Mouse (Mus musculus) neural tube, embryonic 15.5 days (tissue): ENCODE results near the gene Ybx3. TPM values are rescaled to one million over a fixed set of nuclear protein-coding genes. Genes with fewer than 3 reads are reported as not detected.
A peak's percentile ranks its signal among the peaks of the same experiment; 100 is the strongest.

Experiments
- ATAC-seq: fragments of 200-750 bp; cut with Nextera tagmentation; 2 replicates; pipeline ENCODE4 v1.8.0; 2017; ENCODE audit warnings: mild to moderate bottlenecking, moderate TSS enrichment, moderate library complexity; ENCODE audit not compliant: low FRiP score
- H3K27ac ChIP-seq: fragments of 300-500 bp; sonication (generic); replicated peaks from 2 replicates; pipeline ENCODE4 v1.5.1; 2015; ENCODE audit warnings: mild to moderate bottlenecking, inconsistent platforms
- H3K27me3 ChIP-seq: fragments of 300-500 bp; sonication (generic); replicated peaks from 2 replicates; pipeline ENCODE4 v1.6.1; 2015; ENCODE audit warnings: inconsistent platforms
- H3K36me3 ChIP-seq: fragments of 300-500 bp; sonication (generic); 2 replicates; pipeline ENCODE4 v1.6.1; 2015; ENCODE audit warnings: inconsistent platforms
- H3K4me1 ChIP-seq: fragments of 300-500 bp; sonication (generic); 2 replicates; pipeline ENCODE4 v1.6.1; 2015; ENCODE audit warnings: inconsistent platforms
- H3K4me2 ChIP-seq: fragments of 300-500 bp; sonication (generic); 2 replicates; pipeline ENCODE4 v1.6.1; 2015; ENCODE audit warnings: inconsistent platforms, mild to moderate bottlenecking, moderate library complexity
- H3K4me3 ChIP-seq: fragments of 300-500 bp; sonication (generic); replicated peaks from 2 replicates; pipeline ENCODE4 v1.5.1; 2015; ENCODE audit warnings: mild to moderate bottlenecking, inconsistent platforms
- H3K9ac ChIP-seq: fragments of 300-500 bp; sonication (generic); replicated peaks from 2 replicates; pipeline ENCODE4 v1.6.1; 2015; ENCODE audit warnings: mild to moderate bottlenecking, inconsistent platforms
- H3K9me3 ChIP-seq: fragments of 300-500 bp; sonication (generic); replicated peaks from 2 replicates; pipeline ENCODE4 v1.6.1; 2016; ENCODE audit warnings: inconsistent platforms
- whole genome bisulfite sequencing: fragments of 180-500 bp; shearing (Covaris S2); methylation state at CpG from one replicate; pipeline ENCODE4 v1.1.7; 2015; ENCODE audit warnings: mixed read lengths; 5-methylcytosine and 5-hydroxymethylcytosine counted together
- polyA plus RNA-seq: library from polyadenylated mRNA; unstranded; fragments of >200 nt; fragmentation: Nextera tagmentation; extraction: Ambion mirVana; gene quantifications from 2 replicates; pipeline ENCODE4 v1.2.1, GENCODE M21; 2015

The Ybx3 gene
- polyA plus RNA-seq, 1 experiment from 2014 or later = 23.2 TPM

GRCm38 (mm10) chr6:131404260-131404659 lies 16.0 kb upstream of the Ybx3 start:
- Histone ChIP-seq H3K9ac (no peak overlapping the region), H3K4me2 (no peak overlapping the region), H3K4me3 (no peak overlapping the region), H3K9me3 (no peaks in the 10 kb centered on the region), H3K4me1 (no peaks in the 10 kb centered on the region), H3K27ac (no peak overlapping the region), H3K27me3 (no peaks in the 10 kb centered on the region), H3K36me3 (no peaks in the 10 kb centered on the region)
- no peak for ATAC-seq
- WGBS = 95% methylated on average over 3 of the region's 3 CpGs

- Histone ChIP-seq H3K9me3 (no peaks in the 10 kb centered on the region), H3K4me2 (no peak overlapping the region), H3K36me3 (no peaks in the 10 kb centered on the region), H3K4me1 (no peaks in the 10 kb centered on the region), H3K27me3 (no peaks in the 10 kb centered on the region), H3K9ac (no peak overlapping the region), H3K27ac (no peak overlapping the region), H3K4me3 (no peak overlapping the region)
- ATAC-seq = no peak
- 68% methylated on average over 2 of the region's 2 CpGs for WGBS
Observed at GRCm38 (mm10) chr6:131403036-131403435, 14.8 kb upstream of the Ybx3 start.

- H3K9me3 ChIP-seq = no peaks in the 10 kb centered on the region
- H3K36me3 ChIP-seq = no peaks in the 10 kb centered on the region
- H3K27ac ChIP-seq = no peak overlapping the region
- no peak overlapping the region for H3K4me2 ChIP-seq
- no peaks in the 10 kb centered on the region for H3K4me1 ChIP-seq
- H3K4me3 ChIP-seq = no peak overlapping the region
- no peak for ATAC-seq
- H3K9ac ChIP-seq = no peak overlapping the region
- no peaks in the 10 kb centered on the region for H3K27me3 ChIP-seq
Observed at GRCm38 (mm10) chr6:131402606-131403005, 14.3 kb upstream of the Ybx3 start.

- no peaks in the 10 kb centered on the region for H3K4me1 ChIP-seq
- H3K27ac ChIP-seq = no peak overlapping the region
- no peaks in the 10 kb centered on the region for H3K9me3 ChIP-seq
- H3K36me3 ChIP-seq = no peaks in the 10 kb centered on the region
- no peak overlapping the region for H3K9ac ChIP-seq
- no peak overlapping the region for H3K4me3 ChIP-seq
- no peak overlapping the region for H3K4me2 ChIP-seq
- H3K27me3 ChIP-seq = no peaks in the 10 kb centered on the region
- WGBS = 93% methylated on average over 2 of the region's 2 CpGs
- no peak for ATAC-seq
Observed at GRCm38 (mm10) chr6:131401259-131401658, 13.0 kb upstream of the Ybx3 start.

GRCm38 (mm10) chr6:131396650-131397049 lies 8.4 kb upstream of the Ybx3 start:
- Histone ChIP-seq H3K27ac (no peak overlapping the region), H3K27me3 (no peaks in the 10 kb centered on the region), H3K9me3 (no peaks in the 10 kb centered on the region), H3K9ac (no peak overlapping the region), H3K4me2 (no peak overlapping the region), H3K4me1 (no peaks in the 10 kb centered on the region), H3K4me3 (no peak overlapping the region), H3K36me3 (no peaks in the 10 kb centered on the region)
- ATAC-seq = no peak
- 79% methylated on average over 1 of the region's 1 CpGs for WGBS

GRCm38 (mm10) chr6:131393873-131394660 lies 5.8 kb upstream of the Ybx3 start:
- Histone ChIP-seq H3K4me1 (no peaks in the 10 kb centered on the region), H3K9ac (no peak overlapping the region), H3K4me2 (no peak overlapping the region), H3K4me3 (no peak overlapping the region), H3K9me3 (no peaks in the 10 kb centered on the region), H3K27ac (no peak overlapping the region), H3K27me3 (no peaks in the 10 kb centered on the region), H3K36me3 (no peaks in the 10 kb centered on the region)
- WGBS = 79% methylated on average over 4 of the region's 4 CpGs
- no peak for ATAC-seq

- Histone ChIP-seq H3K4me3 (peak overlapping the region; percentile 81), H3K9ac (peak overlapping the region; percentile 84), H3K4me2 (peak overlapping the region; percentile 93), H3K36me3 (no peaks in the 10 kb centered on the region), H3K27ac (peak overlapping the region; percentile 85), H3K4me1 (peaks cover 37% of the 10 kb centered on the region), H3K9me3 (no peaks in the 10 kb centered on the region), H3K27me3 (no peaks in the 10 kb centered on the region)
- ATAC-seq = peak; percentile 75
- WGBS = under 1% methylated on average over 43 of the region's 43 CpGs
Observed at GRCm38 (mm10) chr6:131387221-131388039, 846 bp downstream of the Ybx3 start.

GRCm38 (mm10) chr6:131386416-131387019 lies 1.8 kb downstream of the Ybx3 start:
- Histone ChIP-seq H3K4me2 (peak overlapping the region; percentile 93), H3K4me3 (peak overlapping the region; percentile 81), H3K9me3 (no peaks in the 10 kb centered on the region), H3K27ac (no peak overlapping the region), H3K4me1 (peaks cover 41% of the 10 kb centered on the region), H3K36me3 (0 out of 2 replicates have a peak, but pooled peaks cover under 1% of the 10 kb centered on the region), H3K9ac (no peak overlapping the region), H3K27me3 (no peaks in the 10 kb centered on the region)
- WGBS = 51% methylated on average over 9 of the region's 9 CpGs
- ATAC-seq = no peak

- no peak overlapping the region for H3K9ac ChIP-seq
- no peak overlapping the region for H3K27ac ChIP-seq
- WGBS = 92% methylated on average over 1 of the region's 1 CpGs
- H3K4me3 ChIP-seq = no peak overlapping the region
- peaks cover 41% of the 10 kb centered on the region for H3K4me1 ChIP-seq
- no peak overlapping the region for H3K4me2 ChIP-seq
- peaks cover 9% of the 10 kb centered on the region; the same call in 1 of the 2 replicates for H3K36me3 ChIP-seq
- no peaks in the 10 kb centered on the region for H3K9me3 ChIP-seq
- H3K27me3 ChIP-seq = no peaks in the 10 kb centered on the region
- no peak for ATAC-seq
Observed at GRCm38 (mm10) chr6:131385469-131385868, 2.8 kb downstream of the Ybx3 start.

GRCm38 (mm10) chr6:131383713-131384330 lies 4.5 kb downstream of the Ybx3 start:
- no peak for ATAC-seq
- H3K9me3 ChIP-seq = no peaks in the 10 kb centered on the region
- H3K9ac ChIP-seq = no peak overlapping the region
- peaks cover 25% of the 10 kb centered on the region for H3K36me3 ChIP-seq
- WGBS = 38% methylated on average over 6 of the region's 6 CpGs
- no peak overlapping the region for H3K4me3 ChIP-seq
- no peaks in the 10 kb centered on the region for H3K27me3 ChIP-seq
- H3K27ac ChIP-seq = no peak overlapping the region
- H3K4me1 ChIP-seq = peaks cover 41% of the 10 kb centered on the region
- H3K4me2 ChIP-seq = no peak overlapping the region

GRCm38 (mm10) chr6:131382984-131383337 lies 5.3 kb downstream of the Ybx3 start:
- Histone ChIP-seq H3K36me3 (peaks cover 34% of the 10 kb centered on the region), H3K4me3 (no peak overlapping the region), H3K4me1 (peaks cover 38% of the 10 kb centered on the region), H3K9ac (no peak overlapping the region), H3K27ac (no peak overlapping the region), H3K4me2 (no peak overlapping the region), H3K27me3 (no peaks in the 10 kb centered on the region), H3K9me3 (no peaks in the 10 kb centered on the region)
- no peak for ATAC-seq
- 59% methylated on average over 3 of the region's 3 CpGs for whole genome bisulfite sequencing
